Mouse (Mus musculus) c-Kit-positive CD71-positive TER-119-negative erythroid progenitor cells, embryonic 14.5 days (primary cell): ENCODE data around the gene Pfdn4.
"Not testable (repeated sequence)": the region's sequence is repeated elsewhere in the genome, so short reads cannot be mapped to it uniquely, and the experiment has no call there.

Experiments used
- DNase-seq: peaks from one replicate; pipeline ENCODE4 v3.0.0-alpha.2; 2013; ENCODE audit warnings: low read depth

Gene Pfdn4

GRCm38 (mm10) chr2:170496154-170496930 is at the start of gene Pfdn4:
Pfdn4 (plus strand) TSS chr2:170496428.
- DNase-seq = no peak

- DNase-seq = no peak
Observed at GRCm38 (mm10) chr2:170446843-170447383, 49.3 kb upstream of the Pfdn4 start.

GRCm38 (mm10) chr2:170447651-170448050 is 48.6 kb upstream of the Pfdn4 start:
- DNase-seq = no peak

- peak; percentile 39 for DNase-seq
Observed at GRCm38 (mm10) chr2:170450933-170451332, 45.3 kb upstream of the Pfdn4 start.

- DNase-seq = not testable (repeated sequence)
Observed at GRCm38 (mm10) chr2:170453809-170454208, 42.4 kb upstream of the Pfdn4 start.

- no peak for DNase-seq
Observed at GRCm38 (mm10) chr2:170459183-170459582, 37.0 kb upstream of the Pfdn4 start.

GRCm38 (mm10) chr2:170459805-170460204 is 36.4 kb upstream of the Pfdn4 start:
- DNase-seq = no peak

- no peak for DNase-seq
Observed at GRCm38 (mm10) chr2:170461652-170462051, 34.6 kb upstream of the Pfdn4 start.

- DNase-seq = no peak
Observed at GRCm38 (mm10) chr2:170464817-170465216, 31.4 kb upstream of the Pfdn4 start.

- no peak for DNase-seq
Observed at GRCm38 (mm10) chr2:170468009-170468408, 28.2 kb upstream of the Pfdn4 start.

- DNase-seq = no peak
Observed at GRCm38 (mm10) chr2:170469616-170470308, 26.5 kb upstream of the Pfdn4 start.

GRCm38 (mm10) chr2:170470591-170470990 is 25.6 kb upstream of the Pfdn4 start:
- DNase-seq = no peak

GRCm38 (mm10) chr2:170474125-170474524 is 22.1 kb upstream of the Pfdn4 start:
- no peak for DNase-seq

GRCm38 (mm10) chr2:170475164-170475563 is 21.1 kb upstream of the Pfdn4 start:
- no peak for DNase-seq

GRCm38 (mm10) chr2:170476215-170476614 is 20.0 kb upstream of the Pfdn4 start:
- DNase-seq = peak; percentile 8

GRCm38 (mm10) chr2:170476643-170477042 is 19.6 kb upstream of the Pfdn4 start:
- no peak for DNase-seq

GRCm38 (mm10) chr2:170482019-170482540 is 14.1 kb upstream of the Pfdn4 start:
- no peak for DNase-seq

- DNase-seq = no peak
Observed at GRCm38 (mm10) chr2:170483914-170484313, 12.3 kb upstream of the Pfdn4 start.

- DNase-seq = no peak
Observed at GRCm38 (mm10) chr2:170487202-170487601, 9.0 kb upstream of the Pfdn4 start.

GRCm38 (mm10) chr2:170487890-170488502 is 8.2 kb upstream of the Pfdn4 start:
- DNase-seq = no peak

- DNase-seq = no peak
Observed at GRCm38 (mm10) chr2:170494784-170495710, 1.2 kb upstream of the Pfdn4 start.
